ENCODE assay signal across 28 mouse cellular contexts in the genomic region with DNA sequence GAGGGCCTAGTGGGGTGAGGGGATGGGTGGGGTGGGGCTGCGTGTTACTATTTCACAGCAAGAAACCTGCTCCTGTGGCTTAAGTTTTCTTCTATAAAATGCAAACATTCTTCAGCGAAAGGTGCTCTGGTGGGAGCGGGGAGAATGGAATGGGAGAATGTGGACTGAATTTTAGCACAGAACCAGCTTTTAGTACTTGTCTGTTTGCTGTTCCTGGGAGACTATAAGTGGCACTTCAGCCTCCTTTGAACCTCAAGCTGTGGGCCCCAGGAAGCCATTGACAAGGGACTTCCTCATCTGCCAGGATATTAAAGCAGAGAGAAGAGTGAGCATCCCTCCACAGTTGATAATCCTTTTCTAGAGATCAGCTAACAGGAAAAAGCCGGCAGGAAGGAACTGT.
DNase-seq lines count a peak whose midpoint lies in the region; ATAC-seq and TF ChIP-seq lines count a peak whose summit lies in the region.
"Had no signal": no experiment of that assay in that cellular context is flagged by ENCODE, and none has a peak within 500 bp of the region (broad histone marks: within the 10 kb centered on the region; RNA-seq: fewer than 3 reads in every experiment).

No protein-coding gene starts in this region.

- no peaks in the 10 kb centered on the region for H3K27me3 ChIP-seq in forebrain, embryonic 10.5 days (ENCODE audit: poor library complexity, severe bottlenecking)
- H3K27me3 ChIP-seq in forebrain, embryonic 15.5 days, result no peaks in the 10 kb centered on the region
- H3K27me3 ChIP-seq in intestine, embryonic 14.5 days (replicated peaks; ENCODE audit: control insufficient read depth, insufficient read depth, low read length), result no peaks in the 10 kb centered on the region
- no peaks in the 10 kb centered on the region for H3K27me3 ChIP-seq in intestine, postnatal 0 days (replicated peaks; ENCODE audit: control insufficient read depth, insufficient read depth, low read length)
- no peaks in the 10 kb centered on the region for H3K27me3 ChIP-seq in lung, embryonic 16.5 days (ENCODE audit: control insufficient read depth, insufficient read depth, low read depth, low read length)
- H3K27me3 ChIP-seq: CH12.LX; embryonic facial prominence, embryonic 15.5 days; heart, embryonic 15.5 days; limb, embryonic 12.5 days had no signal

- no peak overlapping the region for H3K9ac ChIP-seq in forebrain, embryonic 15.5 days (replicated peaks)
- H3K9ac ChIP-seq in intestine, embryonic 14.5 days (ENCODE audit: low read length), result 0 out of 2 replicates have a peak overlapping the region, but pooled peaks have one; percentile 5
- no peak overlapping the region for H3K9ac ChIP-seq in intestine, postnatal 0 days (ENCODE audit: low read depth, low read length)
- no peak overlapping the region for H3K9ac ChIP-seq in lung, embryonic 16.5 days (ENCODE audit: low read length)
- H3K9ac ChIP-seq: embryonic facial prominence, embryonic 15.5 days; heart, embryonic 15.5 days; hindbrain, embryonic 14.5 days; limb, embryonic 12.5 days; liver, embryonic 15.5 days had no signal

- H3K4me2 ChIP-seq in forebrain, embryonic 15.5 days (replicated peaks), result no peak overlapping the region
- no peak overlapping the region for H3K4me2 ChIP-seq in intestine, embryonic 14.5 days (ENCODE audit: low read length)
- H3K4me2 ChIP-seq in intestine, postnatal 0 days (replicated peaks; ENCODE audit: low read depth), result no peak overlapping the region
- no peak overlapping the region for H3K4me2 ChIP-seq in lung, embryonic 16.5 days (ENCODE audit: low read depth, low read length)
- H3K4me2 ChIP-seq: embryonic facial prominence, embryonic 15.5 days; heart, embryonic 15.5 days; hindbrain, embryonic 14.5 days; limb, embryonic 12.5 days; liver, embryonic 15.5 days had no signal

- H3K9me3 ChIP-seq in forebrain, embryonic 10.5 days, result no peaks in the 10 kb centered on the region; the same call in 1 of the 2 replicates
- no peaks in the 10 kb centered on the region for H3K9me3 ChIP-seq in forebrain, embryonic 15.5 days
- no peaks in the 10 kb centered on the region for H3K9me3 ChIP-seq in intestine, embryonic 14.5 days (ENCODE audit: control insufficient read depth, low read length)
- no peaks in the 10 kb centered on the region for H3K9me3 ChIP-seq in intestine, postnatal 0 days (ENCODE audit: control insufficient read depth)
- no peaks in the 10 kb centered on the region for H3K9me3 ChIP-seq in lung, embryonic 16.5 days (ENCODE audit: control insufficient read depth, low read length)
- H3K9me3 ChIP-seq: embryonic facial prominence, embryonic 15.5 days; heart, embryonic 15.5 days; limb, embryonic 12.5 days; liver, embryonic 15.5 days; megakaryocyte, embryonic 14.5 days had no signal

- no peak for DNase-seq in forebrain, embryonic 10.5 days (ENCODE audit: extremely low spot score, low spot score)
- no peak for DNase-seq in intestine, embryonic 14.5 days (ENCODE audit: low spot score)
- DNase-seq in lung, postnatal 10 days, result no peak
- peak; percentile 33 for DNase-seq in thymus, postnatal 0 days (ENCODE audit: low spot score)
- no peak for DNase-seq in thymus, postnatal 36 days
- DNase-seq: adrenal gland, adult 2 months; adrenal gland, postnatal 36 days; cerebellum, adult 2 months; cerebellum, postnatal 14 days; gastrocnemius, adult 2 months; gastrocnemius, postnatal 36 days; heart, postnatal 36 days; kidney, adult 8-10 months; kidney, postnatal 10 days; thymus, adult 2 months had no signal

- peaks cover 20% of the 10 kb centered on the region for H3K4me1 ChIP-seq in forebrain, embryonic 10.5 days
- H3K4me1 ChIP-seq in forebrain, embryonic 15.5 days, result peaks cover 4% of the 10 kb centered on the region; the same call in 1 of the 2 replicates
- H3K4me1 ChIP-seq in intestine, embryonic 14.5 days (replicated peaks; ENCODE audit: control insufficient read depth, insufficient read depth, low read length), result no peaks in the 10 kb centered on the region; the same call in none of the 2 replicates
- H3K4me1 ChIP-seq in intestine, postnatal 0 days (replicated peaks; ENCODE audit: control insufficient read depth, insufficient read depth, low read length), result no peaks in the 10 kb centered on the region
- H3K4me1 ChIP-seq in lung, embryonic 16.5 days (replicated peaks; ENCODE audit: control insufficient read depth, insufficient read depth, low read length), result peaks cover 12% of the 10 kb centered on the region
- H3K4me1 ChIP-seq: embryonic facial prominence, embryonic 15.5 days; liver, embryonic 15.5 days had no signal

- 54% methylated on average over 4 of the region's 4 CpGs for WGBS in forebrain, embryonic 10.5 days
- 58% methylated on average over 4 of the region's 4 CpGs for WGBS in forebrain, embryonic 15.5 days
- WGBS in intestine, embryonic 14.5 days, result 63% methylated on average over 4 of the region's 4 CpGs
- WGBS in intestine, postnatal 0 days, result 73% methylated on average over 4 of the region's 4 CpGs
- WGBS in lung, embryonic 16.5 days, result 40% methylated on average over 4 of the region's 4 CpGs

- peak overlapping the region; percentile 66 for H3K27ac ChIP-seq in forebrain, embryonic 10.5 days
- no peak overlapping the region for H3K27ac ChIP-seq in forebrain, embryonic 15.5 days (replicated peaks)
- H3K27ac ChIP-seq in intestine, embryonic 14.5 days (ENCODE audit: low read depth), result no peak overlapping the region
- no peak overlapping the region; the same call in 1 of the 2 replicates for H3K27ac ChIP-seq in intestine, postnatal 0 days (ENCODE audit: low read depth, low read length)
- peak overlapping the region; percentile 83 for H3K27ac ChIP-seq in lung, embryonic 16.5 days (ENCODE audit: low read length)
- H3K27ac ChIP-seq: embryonic facial prominence, embryonic 15.5 days; gastrocnemius, adult 2 months; heart, embryonic 15.5 days; hindbrain, embryonic 14.5 days; left cerebral cortex, adult 2 months; limb, embryonic 12.5 days; liver, embryonic 15.5 days had no signal

- no peaks in the 10 kb centered on the region for H3K36me3 ChIP-seq in forebrain, embryonic 10.5 days (replicated peaks)
- no peaks in the 10 kb centered on the region for H3K36me3 ChIP-seq in forebrain, embryonic 15.5 days
- no peaks in the 10 kb centered on the region for H3K36me3 ChIP-seq in intestine, embryonic 14.5 days (ENCODE audit: control insufficient read depth, insufficient read depth, low read length)
- no peaks in the 10 kb centered on the region for H3K36me3 ChIP-seq in intestine, postnatal 0 days (ENCODE audit: control insufficient read depth, insufficient read depth)
- H3K36me3 ChIP-seq in lung, embryonic 16.5 days (ENCODE audit: control insufficient read depth, insufficient read depth, low read length), result no peaks in the 10 kb centered on the region
- H3K36me3 ChIP-seq: embryonic facial prominence, embryonic 15.5 days; heart, embryonic 15.5 days; limb, embryonic 12.5 days; liver, embryonic 15.5 days had no signal

- no peak for TF ChIP-seq CTCF in intestine, postnatal 0 days (IDR thresholded peaks at IDR 0.05; ENCODE audit: low read depth)

- ATAC-seq in forebrain, embryonic 15.5 days (replicated peaks), result no peak
- no peak for ATAC-seq in intestine, embryonic 14.5 days (replicated peaks; ENCODE audit: low FRiP score, low TSS enrichment, low read depth)
- no peak for ATAC-seq in intestine, postnatal 0 days
- ATAC-seq in lung, embryonic 16.5 days (ENCODE audit: low read depth), result peak; percentile 73
- ATAC-seq: activated CD4-positive, CD25-positive, alpha-beta regulatory T cell, adult 4 months; forebrain, embryonic 14.5 days had no signal

- no peak overlapping the region for H3K4me3 ChIP-seq in forebrain, embryonic 10.5 days
- H3K4me3 ChIP-seq in forebrain, embryonic 15.5 days, result no peak overlapping the region
- H3K4me3 ChIP-seq in intestine, embryonic 14.5 days (ENCODE audit: low read depth, low read length), result no peak overlapping the region
- H3K4me3 ChIP-seq in intestine, postnatal 0 days (ENCODE audit: low read depth, low read length), result no peak overlapping the region
- no peak overlapping the region for H3K4me3 ChIP-seq in lung, embryonic 16.5 days (ENCODE audit: low read length)
- H3K4me3 ChIP-seq: embryonic facial prominence, embryonic 15.5 days; gastrocnemius, adult 2 months; heart, embryonic 15.5 days; left cerebral cortex, adult 2 months; limb, embryonic 12.5 days; liver, embryonic 15.5 days had no signal

Comparison
In these comparisons a context has a peak if more than half of its experiments do, and no peak if none do; other contexts are left out.
1. H3K27ac ChIP-seq: peak in forebrain, embryonic 10.5 days (single experiment) and lung, embryonic 16.5 days (single experiment); none in forebrain, embryonic 15.5 days (single experiment), intestine, embryonic 14.5 days (single experiment) and intestine, postnatal 0 days (single experiment).